Mouse (Mus musculus) CD8-positive naive resting alpha-beta T cell, adult 2 months (primary cell): ENCODE data around the gene Abca4.

Experiments
- DNase-seq, 2 experiments: peaks; one replicate each; pipeline ENCODE4 v3.0.0; 2022; ENCODE audit warnings: low read depth in 2 of 2, low spot score in 2 of 2

Abca4 gene

GRCm38 (mm10) chr3:122043799-122044547 is at the start of gene Abca4:
Gene Abca4 (plus strand): TSS chr3:122044443.
- no peak for DNase-seq

- no peak for DNase-seq
Observed at GRCm38 (mm10) chr3:121995125-121995524, 49.1 kb upstream of the Abca4 start.

- no peak for DNase-seq
Observed at GRCm38 (mm10) chr3:121999934-122000333, 44.3 kb upstream of the Abca4 start.

GRCm38 (mm10) chr3:122001568-122001967 is 42.7 kb upstream of the Abca4 start:
- DNase-seq, result no peak

GRCm38 (mm10) chr3:122009818-122010217 is 34.4 kb upstream of the Abca4 start:
- no peak for DNase-seq

GRCm38 (mm10) chr3:122010292-122010691 is 34.0 kb upstream of the Abca4 start:
- DNase-seq, result no peak

GRCm38 (mm10) chr3:122012464-122012863 is 31.8 kb upstream of the Abca4 start:
- no peak for DNase-seq

GRCm38 (mm10) chr3:122018421-122018820 is 25.8 kb upstream of the Abca4 start:
- DNase-seq, result no peak

GRCm38 (mm10) chr3:122019159-122019558 is 25.1 kb upstream of the Abca4 start:
- DNase-seq, result no peak

GRCm38 (mm10) chr3:122021029-122021652 is 23.1 kb upstream of the Abca4 start:
- DNase-seq, result no peak

- no peak for DNase-seq
Observed at GRCm38 (mm10) chr3:122022355-122022754, 21.9 kb upstream of the Abca4 start.

- no peak for DNase-seq
Observed at GRCm38 (mm10) chr3:122026676-122027075, 17.6 kb upstream of the Abca4 start.

GRCm38 (mm10) chr3:122027776-122028175 is 16.5 kb upstream of the Abca4 start:
- DNase-seq, result no peak

GRCm38 (mm10) chr3:122033248-122033837 is 10.9 kb upstream of the Abca4 start:
- DNase-seq, result no peak

- no peak for DNase-seq
Observed at GRCm38 (mm10) chr3:122034240-122034639, 10.0 kb upstream of the Abca4 start.

GRCm38 (mm10) chr3:122035092-122035491 is 9.2 kb upstream of the Abca4 start:
- DNase-seq, result no peak

- DNase-seq, result no peak
Observed at GRCm38 (mm10) chr3:122040522-122040921, 3.7 kb upstream of the Abca4 start.

- no peak for DNase-seq
Observed at GRCm38 (mm10) chr3:122043102-122043501, 1.1 kb upstream of the Abca4 start.

- no peak for DNase-seq
Observed at GRCm38 (mm10) chr3:122046187-122046620, 2.0 kb downstream of the Abca4 start.

- DNase-seq, result no peak
Observed at GRCm38 (mm10) chr3:122047402-122047801, 3.2 kb downstream of the Abca4 start.

GRCm38 (mm10) chr3:122047921-122048861 is 3.9 kb downstream of the Abca4 start:
- no peak for DNase-seq
